Mouse (Mus musculus): ENCODE measurements around the gene Gpc3.
"Not testable (repeated sequence)": the region's sequence is repeated elsewhere in the genome, so short reads cannot be mapped to it uniquely, and the experiment has no call there.

Gene Gpc3

DNA sequence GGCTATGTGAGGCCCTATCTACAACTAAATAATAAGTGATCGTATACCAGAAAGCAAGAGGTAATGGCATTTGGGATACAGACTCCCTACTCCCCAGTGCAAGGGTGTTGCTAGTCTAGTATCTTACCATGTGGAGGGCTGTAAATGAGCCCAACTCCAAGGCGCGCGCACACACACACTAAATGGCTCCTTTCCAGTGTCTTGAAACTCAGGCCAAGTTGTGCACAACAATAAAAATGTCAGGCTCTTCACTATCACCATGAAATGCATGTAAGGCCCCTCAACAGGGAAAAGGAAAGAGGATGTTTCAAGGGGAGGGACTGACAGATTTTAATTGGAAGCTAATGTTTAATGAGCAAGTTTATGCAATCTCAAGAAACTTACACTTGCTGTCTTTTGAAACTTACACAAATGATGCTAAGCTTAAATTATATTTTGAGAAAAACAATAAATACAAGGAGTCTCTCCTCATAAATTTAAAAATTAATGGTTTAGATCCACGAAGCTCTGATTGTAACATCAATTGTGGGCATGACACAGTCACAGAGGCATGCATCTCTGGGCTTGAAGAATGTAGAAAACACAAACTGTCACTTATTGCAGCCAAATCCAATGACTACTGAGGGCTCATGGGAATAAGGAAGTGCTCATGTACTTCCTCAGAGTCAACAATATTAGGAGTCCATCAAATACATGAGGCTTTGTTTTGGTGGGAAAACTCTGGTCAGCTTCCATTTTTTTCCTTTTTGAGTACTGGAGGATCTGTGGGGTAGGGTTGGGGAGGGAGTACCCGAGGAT lies 332.4 kb downstream of the Gpc3 start:
- no peak for DNase-seq (ENCODE audit: low spot score in 2 of 2)

DNA sequence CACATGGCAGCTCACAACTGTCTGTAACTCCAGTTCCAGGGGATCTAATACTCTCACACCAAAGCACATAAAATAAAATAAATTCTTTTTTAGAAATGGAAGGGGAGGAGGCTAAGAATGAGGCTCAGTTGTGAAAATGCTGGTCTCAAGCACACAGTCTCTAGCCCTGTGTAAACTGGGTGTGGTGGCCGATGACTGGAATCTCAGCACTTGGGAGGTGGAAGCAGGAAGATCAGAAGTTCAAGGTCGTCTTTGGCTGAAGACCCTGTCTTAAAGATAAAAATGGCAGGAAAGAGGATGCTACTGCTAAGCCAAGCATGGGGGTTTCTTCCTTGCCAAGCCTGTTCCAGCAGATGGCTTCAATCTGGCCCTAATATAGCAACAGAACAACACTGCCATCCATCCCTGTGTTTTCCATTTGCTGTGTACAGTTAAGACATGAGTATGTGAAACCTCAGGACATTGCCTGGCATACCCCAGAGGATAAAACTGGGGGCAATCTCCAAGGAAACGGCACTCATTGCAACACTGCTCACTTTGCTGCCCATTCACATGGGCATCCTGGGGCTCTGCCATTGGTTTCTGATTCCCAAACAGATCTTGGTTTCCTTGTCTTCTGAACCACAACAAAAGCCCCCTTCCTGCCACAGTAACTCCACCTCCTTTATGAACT lies 334.9 kb downstream of the Gpc3 start:
- DNase-seq (ENCODE audit: low spot score in 2 of 2): no peak

DNA sequence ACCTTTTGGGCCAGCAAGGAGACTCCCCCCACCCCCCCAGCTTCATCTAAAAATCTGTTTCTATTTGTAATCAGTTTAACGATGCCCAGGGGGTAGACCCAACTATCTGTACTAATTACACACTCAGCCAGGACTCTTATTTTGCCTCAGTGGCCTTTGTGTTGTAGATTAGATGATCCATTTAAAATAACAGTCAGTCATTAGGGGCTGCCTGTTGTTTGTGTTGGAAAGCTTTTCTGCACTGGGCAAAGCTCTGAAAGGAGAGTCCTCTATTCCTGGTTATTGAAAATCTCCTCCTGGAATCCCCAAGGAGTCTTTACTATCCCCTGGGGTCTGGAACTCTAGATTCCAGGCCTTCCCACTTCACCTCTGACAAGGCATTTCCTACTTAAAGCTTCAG lies 336.2 kb downstream of the Gpc3 start:
- DNase-seq (ENCODE audit: low spot score in 2 of 2): no peak

- DNase-seq (ENCODE audit: low spot score in 2 of 2): no peak
Observed at GRCm38 (mm10) chrX:52273016-52273415, 340.7 kb downstream of the Gpc3 start.

DNA sequence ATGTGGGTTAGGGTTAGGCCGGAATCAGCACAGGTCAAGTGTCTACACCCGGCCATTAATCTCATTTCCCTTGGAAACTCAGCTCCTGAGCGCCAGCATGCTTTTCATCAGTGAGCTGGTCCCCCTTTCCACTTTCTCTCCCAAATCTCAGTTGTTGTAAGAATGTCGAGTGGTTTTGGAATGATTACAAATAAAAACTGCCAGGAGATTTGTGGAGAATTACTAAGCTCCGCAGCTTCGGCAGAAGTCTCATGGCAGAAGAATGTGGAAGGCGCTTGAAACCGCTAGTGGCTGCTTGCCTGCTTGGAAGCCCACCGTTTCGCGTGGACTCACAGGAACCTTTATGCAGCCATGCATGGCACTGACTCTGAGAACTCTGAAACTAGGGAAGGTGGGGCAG lies 351.8 kb downstream of the Gpc3 start:
- DNase-seq (ENCODE audit: low spot score in 2 of 2): peak; percentile 14 to 15

DNA sequence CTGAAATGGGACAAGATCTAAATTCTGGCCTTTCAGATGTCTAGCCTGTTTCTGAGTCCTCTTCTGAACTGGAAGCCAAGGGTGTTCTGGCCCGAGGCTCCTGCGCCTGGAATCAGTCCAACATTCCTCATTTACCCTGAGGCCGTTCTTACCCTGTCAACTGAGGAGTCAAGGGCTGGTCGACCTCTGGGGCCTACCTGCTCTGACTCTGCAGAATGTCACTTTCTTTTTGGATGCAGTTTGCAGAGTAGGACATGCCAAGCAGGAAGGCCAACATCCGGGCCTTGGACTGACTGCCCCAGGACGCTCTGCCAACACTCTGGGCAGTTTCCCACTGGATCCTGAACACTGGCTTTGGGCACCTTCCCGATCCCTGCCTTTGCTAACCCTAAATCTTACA lies 352.2 kb downstream of the Gpc3 start:
- DNase-seq (ENCODE audit: low spot score in 2 of 2): peak; percentile 25 to 46

DNA sequence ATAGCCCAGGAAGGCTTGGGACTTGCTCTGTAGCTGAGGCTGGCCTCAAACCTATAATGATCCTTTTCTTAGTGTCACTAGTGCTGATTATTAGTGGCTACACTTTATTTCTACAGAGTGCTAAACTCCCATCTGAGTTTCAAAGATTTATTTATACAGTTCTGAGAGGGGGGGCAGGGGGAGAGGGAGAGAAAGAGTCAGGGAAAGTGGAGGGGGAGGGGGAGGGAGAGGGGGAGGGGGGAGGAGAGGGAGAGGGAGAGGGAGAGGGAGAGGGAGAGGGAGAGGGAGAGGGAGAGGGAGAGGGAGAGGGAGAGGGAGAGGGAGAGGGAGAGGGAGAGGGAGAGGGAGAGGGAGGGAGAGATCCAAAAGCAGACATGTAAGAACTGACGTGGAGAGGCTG lies 354.0 kb downstream of the Gpc3 start:
- not testable (repeated sequence) for DNase-seq (ENCODE audit: low spot score in 2 of 2)

- no peak for DNase-seq (ENCODE audit: low spot score in 2 of 2)
Observed at GRCm38 (mm10) chrX:52254526-52254925, 359.2 kb downstream of the Gpc3 start.

DNA sequence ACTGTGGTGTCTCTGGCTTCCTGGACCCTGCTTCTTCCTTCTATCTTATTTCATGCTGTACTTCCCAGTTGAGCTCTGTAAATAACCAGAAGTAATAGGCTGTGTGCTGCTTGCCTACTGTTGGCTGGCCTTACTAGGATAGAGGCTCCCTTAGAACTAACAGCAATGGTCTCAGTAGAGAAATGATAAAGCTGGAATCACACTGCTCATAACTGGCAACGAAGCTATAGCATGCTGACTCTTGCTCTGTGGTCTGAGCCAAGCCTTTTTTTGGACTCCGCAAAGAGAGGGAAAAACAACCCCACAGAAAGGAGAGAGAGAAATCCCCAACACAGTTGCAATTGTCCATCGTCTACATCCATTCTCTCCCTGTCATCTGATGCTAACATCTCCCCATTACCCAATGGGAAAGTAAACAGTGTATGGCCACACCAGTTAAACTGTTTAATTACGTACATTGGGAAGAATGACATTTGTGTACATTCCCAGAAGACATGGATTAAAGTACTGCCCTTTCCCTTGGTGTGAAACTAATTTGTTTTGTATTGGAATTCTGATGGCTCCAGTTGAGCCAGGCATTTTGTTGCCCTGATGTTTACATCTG lies 368.0 kb downstream of the Gpc3 start:
- no peak for DNase-seq (ENCODE audit: low spot score in 2 of 2)

DNA sequence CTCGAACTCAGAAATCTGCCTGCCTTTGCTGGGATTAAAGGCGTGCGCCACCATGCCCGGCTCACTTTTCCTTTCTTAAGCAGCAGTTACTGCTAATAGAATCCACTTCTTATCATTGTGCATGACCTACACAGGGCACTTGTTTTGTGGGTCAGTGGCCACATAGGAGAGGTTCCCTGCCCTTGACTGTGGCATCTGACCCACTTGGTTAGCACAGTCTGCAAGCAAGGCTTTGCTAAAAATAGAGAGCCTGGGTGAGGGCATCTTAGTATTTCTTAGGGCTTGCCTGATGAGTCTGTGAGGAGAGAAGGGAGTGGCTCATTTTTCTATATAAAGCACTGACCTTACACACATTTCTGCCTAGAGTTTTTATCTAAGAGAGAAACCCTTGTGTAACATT lies 376.3 kb downstream of the Gpc3 start:
- DNase-seq (ENCODE audit: low spot score in 2 of 2): no peak

DNA sequence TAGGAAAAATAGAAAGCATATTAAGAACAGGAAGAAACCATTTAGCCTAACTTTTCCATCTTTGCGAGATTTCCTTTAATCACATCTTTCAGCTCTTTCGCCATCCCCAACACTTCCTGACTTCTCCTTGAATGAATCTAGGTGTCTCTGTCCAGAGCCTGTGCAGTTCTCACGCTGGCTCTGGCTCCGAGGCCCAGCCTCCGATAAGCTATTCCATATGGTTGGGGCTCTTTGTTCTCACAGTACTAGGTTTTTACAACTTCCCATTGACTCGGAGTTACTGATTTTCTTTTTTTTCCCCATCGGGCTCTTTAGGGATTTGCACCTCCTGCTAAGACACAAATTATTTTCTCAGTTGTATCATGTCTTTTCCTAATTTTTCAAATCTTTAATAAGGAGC lies 381.8 kb downstream of the Gpc3 start:
- DNase-seq (ENCODE audit: low spot score in 2 of 2): no peak

- no peak for DNase-seq (ENCODE audit: low spot score in 2 of 2)
Observed at GRCm38 (mm10) chrX:52230711-52231110, 383.0 kb downstream of the Gpc3 start.

All from heart, adult 9 months (tissue).